Mouse (Mus musculus): ENCODE measurements around the gene Larp4b.

Gene Larp4b

GRCm38 (mm10) chr13:9125193-9125592 is 31.5 kb downstream of the Larp4b start:
- DNase-seq (ENCODE audit: low spot score): no peak

- no peak for DNase-seq (ENCODE audit: low spot score)
These were observed 34.0 kb downstream of the Larp4b start for GRCm38 (mm10) chr13:9127715-9128114.

DNA sequence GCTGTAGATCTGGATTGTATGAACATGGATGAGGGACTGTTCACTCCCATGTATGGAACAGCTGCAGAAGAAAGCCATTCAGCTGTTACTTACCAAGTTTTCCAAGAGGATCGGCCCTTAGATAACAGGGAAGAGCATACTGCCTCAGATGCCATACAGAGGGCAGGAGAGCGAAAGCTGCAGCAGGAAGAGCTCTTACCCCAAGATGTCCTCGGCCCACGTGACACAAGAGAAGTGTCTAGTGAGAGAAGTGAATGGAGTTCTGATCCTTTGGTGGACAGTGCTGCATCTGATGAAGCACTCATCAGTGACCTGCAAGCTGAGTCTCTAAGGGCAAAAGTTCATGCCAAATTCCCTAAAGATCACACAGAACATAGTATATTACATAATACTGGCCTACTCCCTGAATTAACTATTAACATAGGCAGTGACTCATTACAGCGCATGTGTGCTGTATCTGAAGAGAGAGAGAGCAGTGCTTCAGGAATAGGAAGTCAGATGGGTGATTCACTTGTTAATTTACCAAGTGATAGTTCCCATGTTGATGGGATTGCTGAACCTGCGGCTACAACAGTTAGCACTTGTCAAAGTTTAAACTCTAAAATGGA is 35.1 kb downstream of the Larp4b start:
- DNase-seq (ENCODE audit: low spot score): no peak

- DNase-seq (ENCODE audit: low spot score): no peak
These were observed 40.7 kb downstream of the Larp4b start for GRCm38 (mm10) chr13:9134421-9134820.

- DNase-seq (ENCODE audit: low spot score): no peak
These were observed 42.4 kb downstream of the Larp4b start for GRCm38 (mm10) chr13:9136088-9136487.

- DNase-seq (ENCODE audit: low spot score): peak; percentile 34
These were observed 43.1 kb downstream of the Larp4b start for GRCm38 (mm10) chr13:9136733-9137132.

DNA sequence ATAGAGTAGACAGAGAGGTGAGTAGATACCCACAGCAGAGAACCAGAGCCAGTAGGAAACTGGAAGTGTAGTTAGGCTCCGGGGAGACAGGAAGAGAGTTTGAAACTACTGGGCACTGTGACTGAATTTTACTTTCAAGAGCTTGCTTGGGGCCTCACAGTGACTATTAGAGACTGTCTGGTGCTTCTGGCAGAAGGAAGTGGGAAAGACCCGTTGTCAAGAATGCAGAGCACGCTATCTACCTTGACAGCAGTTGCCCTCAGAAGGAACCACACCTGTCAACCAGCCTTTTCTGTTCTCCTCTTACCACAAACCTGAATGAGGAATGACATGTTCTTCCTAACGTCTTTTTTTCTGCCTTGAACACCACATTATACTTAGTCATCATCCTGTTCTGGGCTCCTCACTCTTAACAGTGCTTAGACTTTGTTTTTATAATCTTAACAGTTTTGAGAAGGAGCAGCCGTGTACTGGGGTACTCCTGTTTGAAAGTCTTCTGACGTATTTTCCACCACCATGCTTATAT is 45.8 kb downstream of the Larp4b start:
- no peak for DNase-seq (ENCODE audit: low spot score)

DNA sequence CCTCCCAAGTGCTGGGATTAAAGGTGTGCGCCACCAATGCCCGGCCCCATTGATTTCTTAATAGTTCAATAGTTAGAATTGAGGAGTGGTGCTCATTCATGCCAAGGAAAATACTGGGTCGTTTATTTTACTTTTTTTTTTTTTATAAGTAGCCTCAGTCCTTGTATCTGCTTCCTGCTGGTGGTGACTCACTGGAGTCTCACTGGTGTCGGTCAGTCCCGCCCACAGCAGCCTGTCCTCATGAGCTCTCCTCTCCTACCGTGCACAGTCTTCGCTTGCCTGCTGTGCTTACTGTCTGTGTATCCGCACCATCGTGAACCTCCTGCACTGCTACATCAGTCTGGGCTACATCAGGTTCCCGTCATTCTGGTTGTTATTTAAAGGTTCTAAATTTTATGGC is 46.5 kb downstream of the Larp4b start:
- DNase-seq (ENCODE audit: low spot score): no peak

GRCm38 (mm10) chr13:9142371-9142770 is 48.7 kb downstream of the Larp4b start:
- DNase-seq (ENCODE audit: low spot score): peak; percentile 10

- DNase-seq (ENCODE audit: low spot score): no peak
These were observed 55.1 kb downstream of the Larp4b start for GRCm38 (mm10) chr13:9148830-9149229.

DNA sequence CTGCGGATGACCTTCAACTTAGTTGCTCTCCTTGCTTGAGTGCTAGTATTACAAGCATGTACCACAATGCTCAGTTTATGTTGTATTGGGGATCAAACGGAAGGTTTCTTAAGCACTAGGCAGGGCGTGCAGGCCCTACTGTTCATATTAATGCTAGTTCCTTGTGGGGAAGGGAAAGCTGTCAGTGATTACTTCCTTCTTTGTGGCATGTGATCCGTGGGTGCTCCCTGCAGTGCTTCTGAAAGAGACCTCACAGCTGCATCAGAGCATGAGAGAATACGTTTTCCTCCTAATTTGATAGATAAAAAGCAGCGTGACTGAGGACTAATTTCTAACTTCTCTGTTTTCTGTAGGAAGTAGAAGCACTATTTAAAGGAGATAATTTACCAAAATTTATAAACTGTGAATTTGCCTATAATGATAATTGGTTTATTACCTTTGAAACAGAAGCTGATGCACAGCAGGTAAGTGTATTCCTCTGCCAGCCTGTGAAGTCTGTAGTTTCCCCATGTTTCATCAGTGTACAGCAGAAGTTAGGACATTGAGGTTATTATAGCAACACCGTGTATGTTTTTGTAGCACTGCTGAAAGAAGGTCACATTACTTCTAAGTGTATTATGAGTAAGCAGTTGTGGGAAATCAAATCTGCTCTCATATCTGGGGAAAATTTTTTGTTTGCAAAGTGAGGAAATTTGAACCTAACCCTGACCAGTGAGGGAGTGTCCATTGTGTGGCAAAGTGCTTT is 56.0 kb downstream of the Larp4b start:
- no peak for DNase-seq (ENCODE audit: low spot score)

- no peak for DNase-seq (ENCODE audit: low spot score)
These were observed 57.4 kb downstream of the Larp4b start for GRCm38 (mm10) chr13:9151100-9151499.

DNA sequence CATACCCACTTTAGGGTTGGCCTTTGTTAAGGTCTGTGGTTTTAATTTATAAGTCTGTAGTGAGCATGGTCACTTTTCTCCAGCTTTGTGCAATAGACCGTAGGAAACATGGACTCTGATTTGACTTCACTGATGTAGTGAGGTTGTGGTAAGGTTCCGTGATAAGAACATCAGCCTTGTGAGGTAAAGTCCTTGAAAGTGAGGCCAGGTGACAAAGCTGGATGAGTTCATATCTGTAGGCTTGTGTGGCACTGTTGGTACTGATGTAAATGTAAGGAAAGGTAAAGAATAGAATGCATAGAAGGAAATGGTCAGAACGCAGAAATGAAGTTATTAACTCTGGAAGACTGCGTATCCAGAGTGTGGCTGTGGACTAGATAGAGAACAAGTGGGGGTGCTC is 57.9 kb downstream of the Larp4b start:
- no peak for DNase-seq (ENCODE audit: low spot score)

DNA sequence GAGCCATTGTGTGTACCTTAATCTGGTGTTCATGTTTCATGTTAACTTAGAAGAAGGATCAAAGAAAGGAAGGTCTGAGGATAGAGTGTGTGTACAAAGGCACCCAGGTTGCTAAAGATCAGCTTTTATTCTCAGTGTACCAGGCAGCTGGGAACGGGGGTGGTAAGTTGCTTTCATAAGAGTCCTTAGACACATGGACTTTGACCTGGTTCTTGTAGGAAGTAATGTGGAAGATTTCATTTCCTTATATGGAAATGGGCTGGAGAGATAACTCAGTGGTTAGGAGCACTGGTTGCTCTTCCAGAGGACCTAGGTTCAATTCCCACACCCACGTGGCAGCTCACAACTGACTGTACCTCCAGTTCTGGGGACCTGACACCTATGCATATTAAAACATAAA is 58.6 kb downstream of the Larp4b start:
- no peak for DNase-seq (ENCODE audit: low spot score)

DNA sequence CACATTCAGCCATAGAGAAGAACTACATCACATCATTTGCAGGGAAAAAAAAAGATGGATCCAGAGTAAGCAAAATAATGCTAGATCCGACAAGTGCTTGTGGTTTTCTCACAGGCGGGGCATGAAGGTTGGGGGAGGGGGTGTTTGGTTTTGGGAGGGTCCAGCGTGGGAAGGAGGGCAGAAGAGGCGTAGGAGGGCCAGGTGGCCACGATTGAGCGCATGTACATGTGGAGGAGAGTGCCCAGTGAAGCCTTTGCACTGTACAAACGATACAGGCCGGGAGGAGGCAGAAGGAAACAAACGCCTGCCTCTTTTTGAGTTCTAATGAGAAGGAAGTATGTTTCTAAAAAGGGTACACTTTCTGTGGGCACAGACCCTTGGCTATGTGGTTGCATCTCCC is 60.1 kb downstream of the Larp4b start:
- DNase-seq (ENCODE audit: low spot score): no peak

GRCm38 (mm10) chr13:9159282-9159681 is 65.6 kb downstream of the Larp4b start:
- DNase-seq (ENCODE audit: low spot score): no peak

DNA sequence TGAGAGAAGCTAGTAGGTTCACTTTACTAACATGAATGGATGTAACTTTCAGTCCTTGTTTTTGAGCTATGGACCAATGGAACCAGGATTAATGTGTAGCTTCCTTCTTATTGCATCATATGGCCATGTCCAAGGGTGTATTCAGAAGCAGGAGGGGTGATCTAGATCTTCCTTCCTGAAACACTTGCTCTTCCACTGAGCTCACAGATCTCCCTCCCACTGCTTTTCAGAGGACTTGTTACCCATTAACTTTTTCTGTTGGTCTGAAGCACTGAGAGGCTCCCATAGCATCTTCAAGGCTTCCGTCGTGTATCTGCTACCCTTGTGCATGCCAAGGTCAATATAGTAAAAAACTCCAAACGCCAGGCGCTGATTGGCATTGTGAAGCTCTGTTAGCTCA is 69.2 kb downstream of the Larp4b start:
- DNase-seq (ENCODE audit: low spot score): no peak

GRCm38 (mm10) chr13:9167842-9168241 is 74.2 kb downstream of the Larp4b start:
- DNase-seq (ENCODE audit: low spot score): no peak

- DNase-seq (ENCODE audit: low spot score): no peak
These were observed 75.9 kb downstream of the Larp4b start for GRCm38 (mm10) chr13:9169616-9170015.

- DNase-seq (ENCODE audit: low spot score): no peak
These were observed 77.0 kb downstream of the Larp4b start for GRCm38 (mm10) chr13:9170726-9171125.

DNA sequence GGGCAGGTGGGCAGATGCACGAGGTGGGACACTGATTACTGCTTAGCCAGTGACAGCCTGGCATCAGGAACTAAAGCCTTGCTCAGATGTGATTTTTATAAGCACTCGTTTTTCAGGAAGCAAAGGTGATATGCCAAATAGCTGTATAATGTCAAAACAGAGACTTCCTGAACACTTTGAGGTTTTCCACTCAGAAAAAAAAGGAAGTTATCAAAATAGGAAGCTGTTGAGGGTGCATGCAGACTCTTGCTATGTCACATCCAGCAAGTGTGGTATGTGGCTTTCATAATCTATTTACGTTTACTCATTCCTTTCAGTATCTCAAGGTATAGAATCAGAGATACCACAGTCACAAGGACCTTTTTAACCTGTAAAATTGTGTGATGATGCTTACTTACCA is 79.7 kb downstream of the Larp4b start:
- no peak for DNase-seq (ENCODE audit: low spot score)

GRCm38 (mm10) chr13:9175171-9175570 is 81.5 kb downstream of the Larp4b start:
- DNase-seq (ENCODE audit: low spot score): no peak

DNA sequence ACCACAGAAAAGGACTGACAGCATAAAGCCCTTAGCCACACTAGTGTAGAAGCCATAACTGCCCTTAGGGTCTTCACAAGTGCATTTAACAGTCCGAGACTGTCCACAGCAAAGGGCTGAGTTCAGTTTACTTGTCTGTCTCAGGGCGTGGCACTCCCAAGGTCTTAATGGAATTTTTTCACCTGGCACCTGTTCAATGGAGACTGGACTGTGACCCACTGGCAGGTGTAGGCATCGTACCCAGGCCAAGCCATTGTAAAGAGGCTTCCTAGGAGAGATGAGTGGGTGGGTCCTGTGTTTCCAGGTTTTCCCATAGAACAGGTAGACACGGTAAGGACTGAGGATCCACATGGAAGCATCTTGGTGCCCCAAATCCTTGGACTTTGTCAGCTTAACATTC is 84.6 kb downstream of the Larp4b start:
- no peak for DNase-seq (ENCODE audit: low spot score)

- no peak for DNase-seq (ENCODE audit: low spot score)
These were observed 85.0 kb downstream of the Larp4b start for GRCm38 (mm10) chr13:9178718-9179117.
